Mouse (Mus musculus) ovary, adult 18-20 months (tissue): ENCODE results near the gene Bmp2k.

Experiments
- DNase-seq: peaks from one replicate; pipeline ENCODE4 v3.0.0; 2022; ENCODE audit warnings: low spot score, mixed read lengths

The Bmp2k gene

GRCm38 (mm10) chr5:97099954-97100353 is 102.5 kb downstream of the Bmp2k start:
- no peak for DNase-seq

- DNase-seq: no peak
Measured at GRCm38 (mm10) chr5:97108333-97108732, 110.8 kb downstream of the Bmp2k start.

- DNase-seq: no peak
Measured at GRCm38 (mm10) chr5:97110133-97110532, 112.6 kb downstream of the Bmp2k start.

- no peak for DNase-seq
Measured at GRCm38 (mm10) chr5:97110697-97111096, 113.2 kb downstream of the Bmp2k start.

- DNase-seq: peak; percentile 96
Measured at GRCm38 (mm10) chr5:97111207-97111910, 113.9 kb downstream of the Bmp2k start, which contains the start of gene Paqr3. Gene Paqr3, minus strand, starts transcription at chr5:97111596.

- DNase-seq: no peak
Measured at GRCm38 (mm10) chr5:97124977-97125376, 127.5 kb downstream of the Bmp2k start.

GRCm38 (mm10) chr5:97125459-97125970 is 128.0 kb downstream of the Bmp2k start:
- no peak for DNase-seq

- DNase-seq: no peak
Measured at GRCm38 (mm10) chr5:97126005-97126404, 128.5 kb downstream of the Bmp2k start.

- DNase-seq: no peak
Measured at GRCm38 (mm10) chr5:97127284-97127683, 129.8 kb downstream of the Bmp2k start.

- DNase-seq: no peak
Measured at GRCm38 (mm10) chr5:97128242-97129226, 131.0 kb downstream of the Bmp2k start.

GRCm38 (mm10) chr5:97129589-97129988 is 132.1 kb downstream of the Bmp2k start:
- DNase-seq: no peak

GRCm38 (mm10) chr5:97135331-97135730 is 137.8 kb downstream of the Bmp2k start:
- no peak for DNase-seq
